Mouse (Mus musculus): ENCODE data around the gene Olfr433. TPM values are rescaled to one million over a fixed set of nuclear protein-coding genes. Genes with fewer than 3 reads are reported as not detected.
"Not testable (repeated sequence)": the region's sequence is repeated elsewhere in the genome, so short reads cannot be mapped to it uniquely, and the experiment has no call there.

Gene Olfr433
- total and polyA plus RNA-seq, 3 experiments: 0.11 TPM; not detected in 2

- DNase-seq (ENCODE audit: low spot score): no peak
- Histone ChIP-seq H3K36me3 (replicated peaks) (no peaks in the 10 kb centered on the region), H3K4me3 (ENCODE audit: low read depth, low read length) (no peak overlapping the region), H3K9me3 (replicated peaks) (peaks cover 9% of the 10 kb centered on the region), H3K4me1 (ENCODE audit: insufficient read depth, low read depth, low read length) (no peaks in the 10 kb centered on the region), H3K27me3 (ENCODE audit: insufficient read depth, low read length) (no peaks in the 10 kb centered on the region)
- no peak for ATAC-seq (ENCODE audit: extremely low read depth, insufficient number of reproducible peaks, low FRiP score, poor library complexity, severe bottlenecking)
- no peak for TF ChIP-seq GATA2 (IDR thresholded peaks at IDR 0.05; ENCODE audit: borderline replicate concordance, low read depth, low read length)
- TF ChIP-seq POLR2AphosphoS5 (IDR thresholded peaks at IDR 0.05; ENCODE audit: insufficient replicate concordance, low read depth, low read length): no peak
- no peak for TF ChIP-seq CTCF (IDR thresholded peaks at IDR 0.05; ENCODE audit: low read depth, low read length)
- no peak for TF ChIP-seq TAL1 (conservative IDR thresholded peaks at IDR 0.05; ENCODE audit: low read depth, low read length)
- no peak for TF ChIP-seq GATA1 (IDR thresholded peaks at IDR 0.05; ENCODE audit: borderline replicate concordance, low read length)
Measured at GRCm38 (mm10) chr1:174038480-174038879, 2.0 kb upstream of the Olfr433 start.

GRCm38 (mm10) chr1:174042091-174042884 lies 1.8 kb downstream of the Olfr433 start:
- not testable (repeated sequence) for H3K9me3 ChIP-seq (replicated peaks); H3K4me1 ChIP-seq (ENCODE audit: insufficient read depth, low read depth, low read length); H3K4me3 ChIP-seq (ENCODE audit: low read depth, low read length); H3K36me3 ChIP-seq (replicated peaks); DNase-seq (ENCODE audit: low spot score); ATAC-seq (ENCODE audit: extremely low read depth, insufficient number of reproducible peaks, low FRiP score, poor library complexity, severe bottlenecking); H3K27me3 ChIP-seq (ENCODE audit: insufficient read depth, low read length)

- H3K27me3 ChIP-seq (ENCODE audit: insufficient read depth, low read length): no peaks in the 10 kb centered on the region
- no peaks in the 10 kb centered on the region for H3K4me1 ChIP-seq (ENCODE audit: insufficient read depth, low read depth, low read length)
- no peak overlapping the region for H3K4me3 ChIP-seq (ENCODE audit: low read depth, low read length)
- TF ChIP-seq POLR2AphosphoS5 (IDR thresholded peaks at IDR 0.05; ENCODE audit: insufficient replicate concordance, low read depth, low read length): no peak
- no peak for TF ChIP-seq GATA1 (IDR thresholded peaks at IDR 0.05; ENCODE audit: borderline replicate concordance, low read length)
- TF ChIP-seq GATA2 (IDR thresholded peaks at IDR 0.05; ENCODE audit: borderline replicate concordance, low read depth, low read length): no peak
- no peak for TF ChIP-seq TAL1 (conservative IDR thresholded peaks at IDR 0.05; ENCODE audit: low read depth, low read length)
- TF ChIP-seq CTCF (IDR thresholded peaks at IDR 0.05; ENCODE audit: low read depth, low read length): no peak
- H3K36me3 ChIP-seq (replicated peaks): no peaks in the 10 kb centered on the region
- ATAC-seq (ENCODE audit: extremely low read depth, insufficient number of reproducible peaks, low FRiP score, poor library complexity, severe bottlenecking) (no peak), DNase-seq (ENCODE audit: low spot score) (no peak)
- H3K9me3 ChIP-seq (replicated peaks): peaks cover 9% of the 10 kb centered on the region
Measured at GRCm38 (mm10) chr1:174044431-174044830, 3.9 kb downstream of the Olfr433 start.

GRCm38 (mm10) chr1:174048227-174048626 lies 7.7 kb downstream of the Olfr433 start:
- DNase-seq (ENCODE audit: low spot score); H3K4me1 ChIP-seq (ENCODE audit: insufficient read depth, low read depth, low read length); H3K27me3 ChIP-seq (ENCODE audit: insufficient read depth, low read length); H3K9me3 ChIP-seq (replicated peaks); H3K36me3 ChIP-seq (replicated peaks); ATAC-seq (ENCODE audit: extremely low read depth, insufficient number of reproducible peaks, low FRiP score, poor library complexity, severe bottlenecking); H3K4me3 ChIP-seq (ENCODE audit: low read depth, low read length): not testable (repeated sequence)

GRCm38 (mm10) chr1:174048893-174049292 lies 8.4 kb downstream of the Olfr433 start, which contains the start of gene Olfr432:
Gene Olfr432, plus strand, starts transcription at chr1:174049205.
- ATAC-seq (ENCODE audit: extremely low read depth, insufficient number of reproducible peaks, low FRiP score, poor library complexity, severe bottlenecking): no peak
- no peak within 1 kb of the TSS for H3K4me3 ChIP-seq (ENCODE audit: low read depth, low read length)

GRCm38 (mm10) chr1:174049357-174049756 lies 8.9 kb downstream of the Olfr433 start:
- not testable (repeated sequence) for H3K4me1 ChIP-seq (ENCODE audit: insufficient read depth, low read depth, low read length); ATAC-seq (ENCODE audit: extremely low read depth, insufficient number of reproducible peaks, low FRiP score, poor library complexity, severe bottlenecking)

More at GRCm38 (mm10) chr1:174048893-174049292, 8.4 kb downstream of the Olfr433 start, which contains the start of gene Olfr432:
- Histone ChIP-seq H3K36me3 (replicated peaks) (no peaks in the 10 kb centered on the region), H3K4me1 (ENCODE audit: insufficient read depth, low read depth, low read length) (no peaks in the 10 kb centered on the region), H3K27me3 (ENCODE audit: insufficient read depth, low read length) (no peaks in the 10 kb centered on the region), H3K9me3 (replicated peaks) (peaks cover 6% of the 10 kb centered on the region)
- TF ChIP-seq POLR2AphosphoS5 (IDR thresholded peaks at IDR 0.05; ENCODE audit: insufficient replicate concordance, low read depth, low read length): no peak
- no peak for TF ChIP-seq CTCF (IDR thresholded peaks at IDR 0.05; ENCODE audit: low read depth, low read length)
- no peak for TF ChIP-seq GATA2 (IDR thresholded peaks at IDR 0.05; ENCODE audit: borderline replicate concordance, low read depth, low read length)
- TF ChIP-seq TAL1 (conservative IDR thresholded peaks at IDR 0.05; ENCODE audit: low read depth, low read length): no peak
- TF ChIP-seq GATA1 (IDR thresholded peaks at IDR 0.05; ENCODE audit: borderline replicate concordance, low read length): no peak
- DNase-seq (ENCODE audit: low spot score): no peak

GRCm38 (mm10) chr1:174050532-174050931 lies 10.0 kb downstream of the Olfr433 start:
- no peaks in the 10 kb centered on the region for H3K36me3 ChIP-seq (replicated peaks)
- no peak for DNase-seq (ENCODE audit: low spot score)
- TF ChIP-seq GATA1 (IDR thresholded peaks at IDR 0.05; ENCODE audit: borderline replicate concordance, low read length): no peak
- no peak for TF ChIP-seq TAL1 (conservative IDR thresholded peaks at IDR 0.05; ENCODE audit: low read depth, low read length)
- no peak for TF ChIP-seq CTCF (IDR thresholded peaks at IDR 0.05; ENCODE audit: low read depth, low read length)
- no peak for TF ChIP-seq POLR2AphosphoS5 (IDR thresholded peaks at IDR 0.05; ENCODE audit: insufficient replicate concordance, low read depth, low read length)
- TF ChIP-seq GATA2 (IDR thresholded peaks at IDR 0.05; ENCODE audit: borderline replicate concordance, low read depth, low read length): no peak
- no peaks in the 10 kb centered on the region for H3K4me1 ChIP-seq (ENCODE audit: insufficient read depth, low read depth, low read length)
- H3K9me3 ChIP-seq (replicated peaks): peaks cover 6% of the 10 kb centered on the region
- no peak for ATAC-seq (ENCODE audit: extremely low read depth, insufficient number of reproducible peaks, low FRiP score, poor library complexity, severe bottlenecking)
- no peak overlapping the region for H3K4me3 ChIP-seq (ENCODE audit: low read depth, low read length)
- no peaks in the 10 kb centered on the region for H3K27me3 ChIP-seq (ENCODE audit: insufficient read depth, low read length)

More at GRCm38 (mm10) chr1:174049357-174049756, 8.9 kb downstream of the Olfr433 start:
- DNase-seq (ENCODE audit: low spot score); H3K4me3 ChIP-seq (ENCODE audit: low read depth, low read length); H3K9me3 ChIP-seq (replicated peaks); H3K36me3 ChIP-seq (replicated peaks); H3K27me3 ChIP-seq (ENCODE audit: insufficient read depth, low read length): not testable (repeated sequence)

Measured in G1E (cell line).